Comparison of ENCODE assay signal across 12 mouse cellular contexts in genomic region chr7:116518155-116518554, GRCm38 (mm10).
"Had no signal": no experiment of that assay in that cellular context is flagged by ENCODE, and none has a peak within 500 bp of the region (broad histone marks: within the 10 kb centered on the region; RNA-seq: fewer than 3 reads in every experiment).

No protein-coding gene starts in this region.

- DNase-seq: kidney, postnatal 25 days; layer of hippocampus, adult 9-11 months; liver; liver, embryonic 13.5 days; liver, postnatal 0 days; lung, postnatal 14 days had no signal

- H3K4me2 ChIP-seq: limb, embryonic 12.5 days; liver, embryonic 13.5 days; lung, embryonic 15.5 days; midbrain, embryonic 12.5 days had no signal

- H3K36me3 ChIP-seq: liver, embryonic 13.5 days had no signal

- H3K9me3 ChIP-seq: limb, embryonic 12.5 days; liver, embryonic 13.5 days; lung, embryonic 15.5 days; midbrain, embryonic 12.5 days had no signal

- H3K9ac ChIP-seq: limb, embryonic 12.5 days; liver, embryonic 13.5 days; liver, postnatal 0 days; lung, embryonic 15.5 days; midbrain, embryonic 12.5 days had no signal

- H3K27ac ChIP-seq: limb, embryonic 12.5 days; liver, embryonic 13.5 days; lung, embryonic 15.5 days; macrophage; stomach, postnatal 0 days had no signal

- H3K27me3 ChIP-seq: limb, embryonic 12.5 days; liver, embryonic 13.5 days; lung, embryonic 15.5 days; midbrain, embryonic 12.5 days had no signal

- H3K4me1 ChIP-seq: liver, embryonic 13.5 days; megakaryocyte, embryonic 14.5 days; midbrain, embryonic 12.5 days had no signal

- ATAC-seq: liver, postnatal 0 days had no signal

- H3K4me3 ChIP-seq: limb, embryonic 12.5 days; liver, embryonic 13.5 days; lung, embryonic 15.5 days; megakaryocyte, embryonic 14.5 days; midbrain, embryonic 12.5 days had no signal
